Mouse (Mus musculus): Measurements from ENCODE around the gene Hsdl2.
"Not testable (repeated sequence)": the region's sequence is repeated elsewhere in the genome, so short reads cannot be mapped to it uniquely, and the experiment has no call there.

Hsdl2 gene

GRCm38 (mm10) chr4:59565571-59566188 lies 15.7 kb upstream of the Hsdl2 start:
- DNase-seq (ENCODE audit: low spot score) = no peak

DNA sequence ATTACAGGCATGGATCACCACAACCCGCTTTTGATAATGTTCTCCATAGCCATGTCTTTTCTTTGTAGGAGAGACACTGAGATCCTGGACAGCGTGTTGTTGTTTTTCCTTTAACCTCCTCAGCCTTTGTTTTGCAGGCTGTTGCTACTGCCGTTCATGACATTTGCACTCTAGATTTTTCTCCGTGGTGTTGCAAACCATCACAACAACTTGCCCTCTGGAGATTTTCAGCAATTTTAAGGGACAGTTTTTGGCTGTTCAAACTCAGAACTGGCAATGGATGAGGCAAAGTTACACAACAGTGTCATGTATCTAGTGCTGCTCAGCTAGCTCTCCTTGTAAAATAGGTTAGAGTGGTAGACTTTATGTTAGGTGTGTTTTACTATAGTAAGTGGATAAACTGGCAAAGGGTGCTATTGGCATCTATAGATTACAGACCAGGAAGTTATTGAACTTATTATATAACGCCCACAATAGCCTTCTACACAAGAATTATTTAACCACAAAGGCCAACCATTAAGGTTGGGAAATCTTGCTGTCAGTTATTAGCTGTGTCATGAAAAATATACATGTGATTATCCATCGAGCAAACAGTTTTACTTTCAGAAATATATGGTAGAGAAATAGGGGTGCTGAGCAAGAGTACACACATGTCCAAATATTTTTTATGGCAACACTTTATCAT lies 13.6 kb upstream of the Hsdl2 start:
- no peak for DNase-seq (ENCODE audit: low spot score)

- peak; percentile 28 for DNase-seq (ENCODE audit: low spot score)
Observed at GRCm38 (mm10) chr4:59569538-59569937, 11.8 kb upstream of the Hsdl2 start.

DNA sequence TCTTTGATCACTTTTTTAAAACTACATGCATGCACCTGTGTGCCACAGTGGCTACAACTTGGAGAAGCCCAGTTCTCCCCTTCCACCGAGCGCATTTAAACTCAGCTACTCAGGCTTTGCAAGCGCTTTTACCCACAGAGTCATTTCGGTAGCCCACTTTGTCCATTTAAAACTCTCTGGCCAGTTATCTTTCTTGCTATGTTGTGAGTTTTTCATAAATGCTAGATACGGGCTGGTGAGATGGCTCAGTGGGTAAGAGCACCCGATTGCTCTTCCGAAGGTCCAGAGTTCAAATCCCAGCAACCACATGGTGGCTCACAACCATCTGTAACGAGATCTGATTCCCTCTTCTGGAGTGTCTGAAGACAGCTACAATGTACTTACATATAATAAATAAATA lies 10.8 kb upstream of the Hsdl2 start:
- not testable (repeated sequence) for DNase-seq (ENCODE audit: low spot score)

DNA sequence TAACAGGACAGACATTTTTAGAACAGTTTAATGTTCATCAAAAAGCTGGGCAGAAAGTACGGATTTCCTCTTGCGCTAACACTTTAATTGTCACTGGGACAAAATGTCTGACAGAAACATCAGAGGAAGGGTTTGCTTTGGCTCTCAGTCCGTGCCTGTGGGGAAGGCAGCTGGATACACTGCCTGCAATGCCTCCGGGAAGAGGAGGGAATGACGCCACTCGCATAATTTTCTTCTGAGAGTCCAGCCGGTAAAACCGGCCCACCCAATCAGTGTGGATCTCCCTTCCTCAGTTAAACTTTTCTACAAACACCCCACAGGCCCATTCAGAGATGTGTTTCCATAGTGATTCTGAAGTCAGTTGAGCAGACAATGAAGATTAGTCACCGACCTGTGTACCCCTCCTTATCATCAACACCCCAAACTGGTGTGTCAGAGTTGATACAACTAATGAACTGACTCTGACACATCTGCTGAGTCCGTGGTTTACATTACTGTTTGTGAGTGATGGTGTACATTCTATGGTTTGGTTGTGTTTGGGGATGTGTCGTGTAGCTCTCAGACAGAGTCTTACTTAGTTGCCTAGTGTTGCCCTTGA lies 8.7 kb upstream of the Hsdl2 start:
- DNase-seq (ENCODE audit: low spot score) = no peak

DNA sequence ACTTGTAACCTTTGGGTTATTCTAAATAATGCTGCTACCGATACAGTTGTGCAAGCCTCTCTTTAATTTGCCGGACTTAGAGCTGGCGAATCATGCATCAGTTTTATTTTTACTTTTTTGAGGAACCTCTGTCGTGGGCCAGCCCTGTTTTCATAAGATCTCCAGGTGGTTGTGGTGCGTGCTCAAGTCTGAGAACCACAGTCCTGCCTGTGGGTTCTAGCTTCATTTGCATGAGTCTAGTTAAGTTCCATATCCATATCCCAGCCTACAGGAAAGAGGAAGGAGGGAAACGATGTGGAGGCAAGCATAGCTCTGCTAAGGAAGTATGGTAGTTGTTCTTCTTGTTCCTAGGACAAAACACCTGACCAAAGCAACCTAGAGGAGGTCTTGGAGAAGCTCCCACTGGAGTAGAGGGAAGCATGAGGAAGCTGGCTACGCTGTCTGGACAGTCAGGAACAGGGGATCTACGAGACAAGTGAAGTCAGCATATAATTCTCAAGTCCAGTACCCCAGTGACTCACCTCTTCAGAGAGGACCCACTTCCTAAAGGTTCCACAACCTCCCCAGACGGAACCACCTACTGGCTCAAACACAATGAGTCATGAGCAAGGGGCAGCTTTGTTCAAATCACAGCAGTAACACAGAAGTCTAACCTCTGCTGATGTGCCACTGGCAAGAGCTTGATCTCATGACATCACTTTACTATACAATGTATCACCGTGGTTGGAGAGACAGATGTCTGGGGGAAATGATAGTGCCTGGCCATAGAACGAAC lies 6.0 kb upstream of the Hsdl2 start:
- DNase-seq (ENCODE audit: low spot score) = no peak

DNA sequence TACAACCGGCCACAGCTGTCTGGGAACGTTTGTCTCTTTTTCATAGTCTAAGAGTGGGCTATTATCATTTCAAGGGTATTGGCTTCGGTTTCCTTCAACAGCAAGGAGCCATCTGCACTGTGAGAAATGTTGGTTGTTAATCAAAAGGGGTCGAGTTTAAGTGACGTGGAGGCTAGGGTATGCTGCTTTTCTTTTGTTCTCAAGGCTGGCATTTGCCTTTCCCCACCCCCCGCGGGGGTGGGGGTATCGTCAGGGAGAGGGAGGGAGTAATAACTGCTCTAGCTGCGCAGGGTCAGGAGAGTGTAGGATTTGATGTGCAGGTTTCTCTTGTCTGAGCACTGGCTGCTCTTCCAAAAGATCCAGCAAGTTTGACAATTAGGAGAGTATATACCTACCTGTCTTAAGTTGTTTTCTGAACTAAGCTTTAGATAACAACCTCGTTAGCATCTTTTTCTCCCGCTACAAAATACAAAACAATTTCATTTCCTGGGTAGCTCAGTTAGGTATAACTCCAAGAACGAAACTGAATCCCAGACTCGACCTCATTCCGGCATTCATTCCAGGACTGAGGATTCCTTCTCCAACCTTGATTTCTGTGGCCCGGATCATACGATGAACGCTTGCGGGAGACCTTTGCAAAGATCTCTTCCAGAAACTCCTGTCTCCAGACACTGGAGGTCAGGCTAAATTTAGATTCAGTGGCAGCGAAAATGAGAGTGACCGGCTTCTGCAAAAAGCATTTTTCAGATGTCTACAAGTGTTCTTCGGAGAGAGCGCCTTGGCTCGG lies 675 bp upstream of the Hsdl2 start:
- peak; percentile 32 for DNase-seq (ENCODE audit: low spot score)

DNA sequence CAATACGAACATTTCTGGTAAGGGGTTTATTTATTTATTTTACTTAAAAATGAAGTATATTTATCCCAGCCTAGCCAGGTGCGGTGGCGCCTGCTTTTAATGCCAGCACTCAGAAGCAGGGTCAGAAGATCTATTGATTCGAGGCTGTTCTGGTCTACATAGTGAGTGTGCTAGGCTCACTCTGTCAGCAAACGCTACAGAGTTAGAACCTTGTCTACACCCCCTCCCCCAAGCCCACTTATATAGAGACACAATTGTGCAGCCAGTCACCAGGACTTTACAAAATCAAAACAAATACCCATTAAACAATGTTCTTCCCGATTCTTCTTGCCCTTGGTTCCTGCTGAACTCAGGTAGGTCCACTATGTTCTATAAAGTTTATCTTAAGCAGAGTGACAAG lies 823 bp downstream of the Hsdl2 start:
- DNase-seq (ENCODE audit: low spot score) = no peak

DNA sequence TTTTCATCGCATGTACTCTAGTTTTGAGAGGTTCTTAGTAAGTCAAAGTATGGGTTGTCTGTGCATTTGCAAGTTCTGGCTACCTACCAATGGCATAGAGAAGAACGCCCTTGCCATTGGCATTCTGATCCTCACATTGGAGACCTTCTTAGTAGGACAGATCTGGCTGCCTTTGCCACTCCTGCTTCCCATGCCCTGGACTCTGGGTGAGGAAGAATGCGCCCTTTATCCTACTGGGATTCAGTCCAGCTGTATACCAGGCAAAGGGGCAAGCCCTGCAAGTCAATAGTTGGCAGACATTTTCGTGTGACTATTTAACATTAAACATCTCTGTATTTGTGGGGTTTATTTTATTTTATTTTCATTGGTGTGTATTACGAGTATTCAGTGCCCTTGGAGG lies 3.7 kb downstream of the Hsdl2 start:
- peak; percentile 18 for DNase-seq (ENCODE audit: low spot score)

DNA sequence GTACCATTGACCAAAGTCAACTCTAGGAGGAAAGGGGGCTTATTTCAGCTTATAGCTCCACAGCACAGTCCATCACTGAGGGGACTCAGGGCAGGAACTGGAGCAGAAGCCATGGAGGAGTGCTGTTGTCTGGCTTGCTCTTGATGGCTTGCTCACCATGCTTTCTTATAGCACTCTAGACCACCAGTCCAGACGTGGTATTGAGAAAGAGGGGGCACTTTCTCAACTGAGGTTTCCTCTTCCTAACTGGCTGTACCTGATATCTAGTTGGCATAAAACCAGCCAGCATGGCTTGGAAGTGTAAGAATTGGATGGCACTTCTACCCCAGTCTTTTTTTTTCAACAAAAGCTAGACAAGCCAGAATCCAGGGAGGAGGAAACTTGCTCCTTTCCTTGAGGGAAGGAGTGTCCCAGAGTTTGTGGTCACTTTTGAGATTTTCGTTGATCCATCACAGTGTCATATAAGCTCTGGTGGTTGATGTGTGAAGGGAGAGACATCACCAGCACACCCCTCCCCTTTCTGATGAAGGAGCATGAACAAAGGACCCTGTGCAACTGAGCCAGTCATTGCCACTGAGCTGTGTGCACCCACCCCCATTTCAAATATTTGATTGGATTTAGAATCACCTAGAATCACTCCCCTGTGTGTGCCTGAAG lies 6.0 kb downstream of the Hsdl2 start:
- no peak for DNase-seq (ENCODE audit: low spot score)

- no peak for DNase-seq (ENCODE audit: low spot score)
Observed at GRCm38 (mm10) chr4:59587872-59588226, 6.5 kb downstream of the Hsdl2 start.

DNA sequence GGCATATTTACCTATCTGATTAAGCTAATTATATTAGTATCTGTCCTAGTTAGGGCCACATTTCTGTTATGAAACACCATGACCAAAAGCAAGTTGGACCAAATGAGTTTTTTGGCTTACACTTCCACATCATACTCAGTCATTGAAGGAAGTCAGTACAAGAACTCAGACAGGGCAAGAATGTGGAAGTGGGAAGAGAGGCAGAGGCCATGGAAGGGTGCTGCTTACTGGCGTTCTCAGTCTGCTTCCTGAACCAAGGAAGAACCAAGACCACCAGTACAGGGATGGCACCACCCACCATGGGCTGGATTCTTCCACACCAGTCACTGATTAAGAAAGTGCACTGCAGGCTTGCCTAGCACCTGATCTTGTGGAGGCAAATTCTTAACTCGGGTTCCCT lies 13.3 kb downstream of the Hsdl2 start:
- no peak for DNase-seq (ENCODE audit: low spot score)

- DNase-seq (ENCODE audit: low spot score) = no peak
Observed at GRCm38 (mm10) chr4:59596556-59596955, 15.2 kb downstream of the Hsdl2 start.

DNA sequence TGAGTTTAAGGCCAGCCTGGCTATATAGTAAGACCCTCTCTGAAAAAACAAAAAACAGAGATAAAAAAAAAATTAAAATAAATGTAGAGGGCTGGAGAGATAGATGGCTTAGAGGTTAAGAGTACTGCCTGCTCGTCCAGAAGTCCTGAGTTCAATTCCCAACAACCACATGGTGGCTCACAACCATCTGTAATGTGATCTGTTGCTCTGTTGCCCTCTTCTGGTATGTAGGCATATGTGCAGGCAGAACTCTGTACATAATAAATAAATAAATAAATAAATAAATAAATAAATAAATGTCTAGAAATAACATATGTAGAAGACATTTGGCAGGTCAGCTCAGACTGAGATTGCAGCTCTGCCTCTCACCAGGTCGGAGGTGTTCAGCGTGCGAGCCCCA lies 21.3 kb downstream of the Hsdl2 start:
- DNase-seq (ENCODE audit: low spot score) = no peak

GRCm38 (mm10) chr4:59604892-59605291 lies 23.5 kb downstream of the Hsdl2 start:
- DNase-seq (ENCODE audit: low spot score) = no peak

- no peak for DNase-seq (ENCODE audit: low spot score)
Observed at GRCm38 (mm10) chr4:59605501-59605900, 24.1 kb downstream of the Hsdl2 start.

- no peak for DNase-seq (ENCODE audit: low spot score)
Observed at GRCm38 (mm10) chr4:59610411-59610810, 29.0 kb downstream of the Hsdl2 start.

- DNase-seq (ENCODE audit: low spot score) = no peak
Observed at GRCm38 (mm10) chr4:59614986-59615385, 33.6 kb downstream of the Hsdl2 start.

DNA sequence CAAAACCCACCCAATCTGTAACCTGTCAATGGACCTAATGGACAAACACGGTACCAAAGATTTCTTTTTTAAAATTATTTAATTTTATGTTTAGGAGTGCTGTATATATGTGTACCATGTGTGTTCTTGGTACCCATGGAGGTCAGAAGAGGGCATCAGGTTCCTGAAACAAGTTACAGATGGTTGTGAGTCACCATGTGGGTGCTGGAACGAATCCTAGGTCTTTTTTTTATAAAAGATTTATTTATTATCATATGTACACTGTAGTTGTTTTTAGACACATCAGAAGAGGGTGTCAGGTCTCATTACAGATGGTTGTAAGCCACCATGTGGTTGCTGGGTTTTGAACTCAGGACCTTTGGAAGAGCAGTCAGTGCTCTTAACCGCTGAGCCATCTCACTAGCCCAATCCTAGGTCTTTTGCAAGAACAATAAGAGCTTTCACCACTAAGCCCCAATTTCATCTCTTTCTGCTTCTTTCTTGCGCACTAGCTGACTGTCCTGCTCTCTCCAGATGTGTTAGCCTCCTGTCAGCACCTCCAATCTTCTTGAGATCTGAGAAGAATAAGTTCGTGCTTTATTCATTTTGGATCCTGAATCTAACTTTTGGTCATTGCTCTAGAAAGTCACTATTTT lies 38.4 kb downstream of the Hsdl2 start:
- no peak for DNase-seq (ENCODE audit: low spot score)

GRCm38 (mm10) chr4:59625676-59625997 lies 44.3 kb downstream of the Hsdl2 start:
- no peak for DNase-seq (ENCODE audit: low spot score)
